ENCODE assay signal across 8 mouse cellular contexts in genomic region chr13:6575920-6576509, GRCm38 (mm10). TPM values are rescaled to one million over a fixed set of nuclear protein-coding genes. Genes with fewer than 3 reads are reported as not detected.
DNase-seq lines count a peak whose midpoint lies in the region; ATAC-seq and TF ChIP-seq lines count a peak whose summit lies in the region.
"Had no signal": no experiment of that assay in that cellular context is flagged by ENCODE, and none has a peak within 500 bp of the region (broad histone marks: within the 10 kb centered on the region; RNA-seq: fewer than 3 reads in every experiment).

No protein-coding gene starts in this region.

- peaks cover 79% of the 10 kb centered on the region for H3K36me3 ChIP-seq in kidney, postnatal 0 days (ENCODE audit: insufficient read depth, low read length)
- peaks cover 98% of the 10 kb centered on the region for H3K36me3 ChIP-seq in E14TG2a.4 (ENCODE audit: insufficient read depth, low read length)

- no peak overlapping the region for H3K4me2 ChIP-seq in kidney, postnatal 0 days (ENCODE audit: low read length)

- peak; percentile 68 for TF ChIP-seq CTCF in kidney, postnatal 0 days (IDR thresholded peaks at IDR 0.05; ENCODE audit: low read depth)
- peak; percentile 63 for TF ChIP-seq CTCF in E14TG2a.4 (conservative IDR thresholded peaks at IDR 0.05; ENCODE audit: low read length)

- DNase-seq in kidney, postnatal 0 days (ENCODE audit: low spot score) = peak; percentile 15
- no peak for DNase-seq in kidney, postnatal 25 days
- DNase-seq in brain, adult 2 months (ENCODE audit: low read depth, low spot score) = peak; percentile 60
- peak; percentile 14 for DNase-seq in mesoderm, embryonic 11.5 days (ENCODE audit: low read depth, low spot score)
- DNase-seq in testis, postnatal 14 days (ENCODE audit: low spot score) = no peak
- DNase-seq in heart, adult 18-20 months = no peak
- DNase-seq: kidney, postnatal 14 days had no signal

- no peak overlapping the region for H3K4me3 ChIP-seq in kidney, postnatal 0 days (replicated peaks; ENCODE audit: low read depth, low read length)
- H3K4me3 ChIP-seq in E14TG2a.4 (replicated peaks; ENCODE audit: low read length) = no peak overlapping the region

- H3K9me3 ChIP-seq in kidney, postnatal 0 days (replicated peaks; ENCODE audit: low read length) = no peaks in the 10 kb centered on the region
- no peaks in the 10 kb centered on the region for H3K9me3 ChIP-seq in E14TG2a.4 (ENCODE audit: low read length)

- no peak overlapping the region for H3K27ac ChIP-seq in kidney, postnatal 0 days

- no peaks in the 10 kb centered on the region for H3K4me1 ChIP-seq in kidney, postnatal 0 days (replicated peaks; ENCODE audit: insufficient read depth, low read length)
- H3K4me1 ChIP-seq in E14TG2a.4 (replicated peaks; ENCODE audit: low read depth, low read length) = peaks cover 25% of the 10 kb centered on the region

- 97% methylated on average over 6 of the region's 6 CpGs for whole genome bisulfite sequencing in kidney, postnatal 0 days

- no peaks in the 10 kb centered on the region for H3K27me3 ChIP-seq in kidney, postnatal 0 days (ENCODE audit: insufficient read depth, low read length)
- H3K27me3 ChIP-seq in E14TG2a.4 (ENCODE audit: insufficient read depth, low read length) = no peaks in the 10 kb centered on the region

- H3K9ac ChIP-seq in kidney, postnatal 0 days (ENCODE audit: low read depth, low read length) = no peak overlapping the region

- ATAC-seq in kidney, postnatal 0 days (replicated peaks; ENCODE audit: low FRiP score, low read depth) = 0 out of 2 replicates have a peak, but pooled peaks have one; percentile 14

RNA-seq across cellular contexts. Expression of gene Pitrm1, which starts 28.1 kb away (rescaled TPM):
- 60.1 and 60.5 TPM in 2 replicates for polyA plus RNA-seq in kidney, postnatal 0 days (2015; fragmentation: Nextera tagmentation; extraction: Ambion mirVana)
- 10 to 100 TPM; 52.5 to 56.3 TPM for total RNA-seq in heart, adult 18-20 months (2021)

Comparison
In these comparisons a context has a peak if more than half of its experiments do, and no peak if none do; other contexts are left out.
1. DNase-seq: peak in kidney, postnatal 0 days (single experiment), brain, adult 2 months (single experiment) and mesoderm, embryonic 11.5 days (single experiment); none in kidney, postnatal 25 days (0 of 2), testis, postnatal 14 days (single experiment) and heart, adult 18-20 months (0 of 2).